Mouse (Mus musculus) kidney, embryonic 16.5 days (tissue): ENCODE data around the gene Npy5r. TPM values are rescaled to one million over a fixed set of nuclear protein-coding genes. Genes with fewer than 3 reads are reported as not detected.
A peak's percentile ranks its signal among the peaks of the same experiment; 100 is the strongest.

Experiments
- ATAC-seq: fragments of 200-750 bp; cut with Nextera tagmentation; 2 replicates; pipeline ENCODE4 v1.8.0; 2017; ENCODE audit warnings: moderate TSS enrichment; ENCODE audit not compliant: low FRiP score, low TSS enrichment
- H3K27ac ChIP-seq: fragments of 300-500 bp; sonication (generic); 2 replicates; pipeline ENCODE4 v1.5.1; 2014; ENCODE audit warnings: low read length
- H3K27me3 ChIP-seq: fragments of 300-500 bp; sonication (generic); 2 replicates; pipeline ENCODE4 v1.6.1; 2014; ENCODE audit warnings: low read length, control low read depth, mixed read lengths; ENCODE audit not compliant: insufficient read depth
- H3K36me3 ChIP-seq: fragments of 300-500 bp; sonication (generic); 2 replicates; pipeline ENCODE4 v1.6.1; 2014; ENCODE audit warnings: low read length, control low read depth, mixed read lengths; ENCODE audit not compliant: insufficient read depth
- H3K4me1 ChIP-seq: fragments of 300-500 bp; sonication (generic); 2 replicates; pipeline ENCODE4 v1.6.1; 2014; ENCODE audit warnings: low read length, control low read depth, mixed read lengths; ENCODE audit not compliant: insufficient read depth
- H3K4me2 ChIP-seq: fragments of 300-500 bp; sonication (generic); replicated peaks from 2 replicates; pipeline ENCODE4 v1.6.1; 2014; ENCODE audit warnings: low read depth, low read length
- H3K4me3 ChIP-seq: fragments of 300-500 bp; sonication (generic); 2 replicates; pipeline ENCODE4 v1.5.1; 2014; ENCODE audit warnings: mild to moderate bottlenecking, low read length
- H3K9ac ChIP-seq: fragments of 300-500 bp; sonication (generic); replicated peaks from 2 replicates; pipeline ENCODE4 v1.6.1; 2014; ENCODE audit warnings: low read length
- H3K9me3 ChIP-seq: fragments of 300-500 bp; sonication (generic); 2 replicates; pipeline ENCODE4 v1.6.1; 2016; ENCODE audit warnings: low read length, control low read depth
- WGBS: fragments of 180-500 bp; shearing (Covaris S2); extraction: QIAGEN DNeasy Blood & Tissue Kit; methylation state at CpG from one replicate; pipeline ENCODE4 v1.1.7; 2014; 5-methylcytosine and 5-hydroxymethylcytosine counted together
- polyA plus RNA-seq: library from polyadenylated mRNA; unstranded; fragments of >200 nt; fragmentation: Nextera tagmentation; extraction: Ambion mirVana; gene quantifications from 2 replicates; pipeline ENCODE4 v1.2.1, GENCODE M21; 2015

The Npy5r gene
- not detected in 2 replicates for polyA plus RNA-seq

DNA sequence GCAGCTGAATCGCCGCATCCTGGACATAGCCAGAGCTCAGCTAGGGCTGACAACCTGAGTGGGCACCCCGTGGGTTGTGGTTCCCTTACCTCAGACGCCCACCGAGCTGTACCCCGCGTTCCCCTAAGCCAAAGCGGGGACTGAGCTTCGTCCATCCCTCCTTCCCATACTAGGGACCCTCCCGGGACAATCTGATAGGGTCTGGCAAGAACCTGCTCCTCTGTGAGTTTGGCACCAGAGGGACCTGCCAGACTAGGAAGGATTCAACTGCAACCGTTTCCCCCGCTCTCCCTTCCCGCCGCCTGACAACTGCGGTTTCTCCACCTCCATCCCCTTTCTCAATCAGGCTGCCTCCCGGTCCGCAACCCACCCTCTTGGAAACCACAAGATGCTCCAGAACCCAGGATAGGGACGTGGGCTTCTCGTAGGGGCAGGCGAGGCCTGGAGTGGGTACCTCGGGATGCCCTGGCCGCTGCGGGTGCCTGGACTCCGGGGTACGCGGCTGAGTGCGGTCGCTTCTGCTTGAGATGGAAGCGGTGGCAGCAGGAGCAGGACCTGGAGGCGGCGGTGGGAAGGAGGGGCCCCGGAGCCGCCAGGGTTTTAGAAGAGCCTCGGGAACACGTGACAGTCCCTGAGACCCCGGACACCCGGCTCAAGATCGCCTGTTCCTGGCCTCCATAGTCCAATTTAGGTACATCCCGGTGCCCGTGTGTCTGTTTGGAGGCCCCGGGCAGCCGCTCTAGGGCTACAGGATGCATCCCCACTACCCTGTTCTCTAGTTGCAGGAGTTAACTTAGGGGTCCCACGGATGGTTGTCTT lies at the start of gene Npy5r:
Gene Npy5r, minus strand, starts transcription at position 618 of the 819 bp plus-strand sequence.
- peak within 1 kb of the TSS; percentile 76 for H3K4me2 ChIP-seq

DNA sequence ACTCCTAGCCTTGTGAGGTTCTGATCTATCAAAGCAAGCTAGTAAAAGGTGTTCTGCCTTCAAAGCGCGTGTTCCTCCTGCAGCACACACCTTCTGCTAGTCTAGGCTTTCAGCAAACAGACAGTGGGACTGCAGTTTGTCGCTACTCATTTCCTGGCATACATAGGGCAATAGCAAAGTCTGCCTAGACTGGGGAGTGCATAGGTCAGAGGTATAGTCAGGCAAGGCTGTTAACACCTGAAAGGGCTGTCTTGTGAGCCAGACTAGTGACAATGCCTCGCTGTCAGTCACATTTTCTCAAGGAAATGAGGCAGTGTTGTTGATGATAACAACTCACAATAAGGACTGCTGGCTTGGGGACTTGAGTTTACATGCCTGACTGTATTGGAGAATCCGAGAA lies 44.0 kb upstream of the Npy5r start:
- H3K9me3 ChIP-seq = no peaks in the 10 kb centered on the region

More for the DNA sequence above, at the start of gene Npy5r:
- H3K36me3 ChIP-seq = no peaks in the 10 kb centered on the region
- H3K4me3 ChIP-seq = peak within 1 kb of the TSS; percentile 46
- H3K27ac ChIP-seq = no peak within 1 kb of the TSS
- H3K4me1 ChIP-seq = peaks cover 3% of the 10 kb centered on the region; the same call in 1 of the 2 replicates
- H3K9me3 ChIP-seq = no peaks in the 10 kb centered on the region
- WGBS = 2% methylated on average over 43 of the region's 43 CpGs
- peak within 1 kb of the TSS; percentile 51; the same call in 1 of the 2 replicates for H3K9ac ChIP-seq
- peak; percentile 71; the same call in 1 of the 2 replicates for ATAC-seq
- H3K27me3 ChIP-seq = peaks cover 38% of the 10 kb centered on the region

DNA sequence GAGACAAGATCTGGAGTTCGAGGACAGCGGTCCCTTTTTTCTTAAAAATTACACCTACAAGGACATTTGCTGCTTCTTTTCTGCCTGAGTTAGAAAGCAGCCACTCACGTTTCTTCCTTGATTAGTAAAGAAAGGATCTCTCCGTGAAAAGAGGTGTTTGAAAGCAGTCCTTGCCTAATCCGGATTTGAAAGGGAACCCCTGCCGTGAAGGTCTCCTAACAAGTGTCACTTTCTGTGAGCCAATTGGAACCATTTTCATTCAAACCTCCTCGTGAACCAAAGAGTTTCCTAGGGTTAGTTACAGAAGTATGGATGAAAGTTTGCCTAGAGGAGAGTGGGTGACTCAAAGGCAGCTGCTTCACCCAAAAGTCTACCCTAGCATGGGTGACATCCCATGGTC lies 41.5 kb upstream of the Npy5r start:
- H3K9me3 ChIP-seq = no peaks in the 10 kb centered on the region
- no peak overlapping the region for H3K4me2 ChIP-seq
- H3K36me3 ChIP-seq = no peaks in the 10 kb centered on the region
- 49% methylated on average over 7 of the region's 7 CpGs for WGBS
- H3K9ac ChIP-seq = no peak overlapping the region
- H3K4me1 ChIP-seq = no peaks in the 10 kb centered on the region
- ATAC-seq = no peak
- H3K27ac ChIP-seq = no peak overlapping the region
- no peaks in the 10 kb centered on the region for H3K27me3 ChIP-seq
- no peak overlapping the region for H3K4me3 ChIP-seq

More for the DNA sequence above, 44.0 kb upstream of the Npy5r start:
- no peaks in the 10 kb centered on the region for H3K27me3 ChIP-seq
- no peak overlapping the region for H3K4me3 ChIP-seq
- no peak for ATAC-seq
- no peaks in the 10 kb centered on the region for H3K36me3 ChIP-seq
- H3K4me2 ChIP-seq = no peak overlapping the region
- WGBS = 58% methylated on average over 5 of the region's 5 CpGs
- no peaks in the 10 kb centered on the region for H3K4me1 ChIP-seq
- no peak overlapping the region for H3K27ac ChIP-seq
- H3K9ac ChIP-seq = no peak overlapping the region

DNA sequence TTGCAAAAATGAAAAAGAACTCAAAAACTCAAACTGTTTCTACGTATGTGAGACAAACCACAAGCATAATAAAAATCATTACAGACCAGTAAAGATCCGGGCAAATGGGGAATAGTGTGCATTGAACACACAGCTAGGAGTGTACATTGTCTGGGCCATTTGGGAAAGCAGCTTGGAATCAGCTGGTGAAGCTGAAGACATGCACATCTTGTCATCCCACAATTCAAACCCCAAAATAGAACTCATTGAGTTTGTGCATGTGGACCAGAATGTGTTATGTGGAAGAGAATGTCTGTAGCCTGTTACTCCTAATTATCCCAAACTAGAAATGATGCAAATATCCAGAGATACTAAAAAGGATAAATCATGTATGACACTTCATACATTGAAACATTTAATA lies 34.9 kb upstream of the Npy5r start:
- ATAC-seq = no peak
- Histone ChIP-seq H3K36me3 (no peaks in the 10 kb centered on the region), H3K27me3 (no peaks in the 10 kb centered on the region), H3K27ac (no peak overlapping the region), H3K4me2 (no peak overlapping the region), H3K4me3 (no peak overlapping the region), H3K9me3 (no peaks in the 10 kb centered on the region), H3K4me1 (no peaks in the 10 kb centered on the region), H3K9ac (no peak overlapping the region)
- WGBS = 83% methylated on average over 2 of the region's 2 CpGs

DNA sequence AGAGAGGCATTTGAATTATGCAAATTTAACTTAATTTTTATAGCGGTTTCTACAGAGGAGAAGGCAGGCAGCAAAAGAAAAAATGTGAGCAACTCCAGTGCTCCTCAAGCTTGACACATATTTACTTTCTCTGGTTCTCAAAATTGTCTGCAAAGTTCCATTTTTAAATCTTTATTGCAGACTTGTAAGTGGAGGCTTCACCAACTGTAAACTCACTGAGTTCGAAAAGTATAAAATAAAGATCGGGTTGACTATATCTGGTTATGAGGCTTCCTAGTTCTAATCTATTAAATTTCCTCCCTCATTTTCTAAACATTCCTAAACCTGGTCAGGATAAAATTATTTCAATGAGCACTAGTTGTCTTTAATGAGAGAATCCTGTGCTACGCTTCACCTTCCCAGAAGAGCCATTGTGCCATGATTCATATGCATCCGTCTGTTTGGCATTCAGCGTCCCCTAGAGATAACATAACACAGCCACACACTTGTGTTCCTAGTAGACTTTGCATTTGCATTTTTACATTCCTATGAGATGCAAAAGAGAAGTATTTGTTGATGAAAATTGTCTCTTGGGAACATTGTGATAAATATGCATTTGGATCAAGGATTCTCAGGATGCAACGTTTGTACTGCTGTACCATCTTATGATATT lies 26.5 kb upstream of the Npy5r start:
- Histone ChIP-seq H3K27ac (no peak overlapping the region), H3K4me1 (no peaks in the 10 kb centered on the region), H3K9ac (no peak overlapping the region), H3K4me3 (no peak overlapping the region), H3K4me2 (no peak overlapping the region), H3K9me3 (0 out of 2 replicates have a peak, but pooled peaks cover 2% of the 10 kb centered on the region), H3K36me3 (no peaks in the 10 kb centered on the region), H3K27me3 (no peaks in the 10 kb centered on the region)
- ATAC-seq = no peak
- 90% methylated on average over 7 of the region's 7 CpGs for WGBS

DNA sequence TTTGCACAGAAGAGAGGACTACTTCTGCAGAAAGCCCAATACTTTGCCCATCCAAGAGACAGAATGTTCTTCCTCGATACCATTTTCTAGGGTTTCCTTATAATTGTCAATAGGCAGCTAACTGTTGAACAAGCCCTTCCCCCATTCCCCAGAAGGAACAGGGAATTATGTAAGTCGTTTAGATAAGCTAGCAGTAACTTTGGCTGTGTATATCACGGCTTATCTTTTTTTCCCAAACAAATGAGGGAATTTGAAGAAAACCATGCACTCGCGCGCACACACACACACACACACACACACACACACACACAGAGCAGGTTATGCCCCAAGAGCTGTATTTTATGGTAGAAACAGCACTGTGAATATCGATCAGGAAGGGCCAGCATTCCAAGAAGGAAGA lies 10.9 kb upstream of the Npy5r start:
- Histone ChIP-seq H3K9me3 (no peaks in the 10 kb centered on the region), H3K9ac (no peak overlapping the region), H3K4me2 (no peak overlapping the region), H3K27ac (no peak overlapping the region), H3K36me3 (no peaks in the 10 kb centered on the region), H3K4me3 (no peak overlapping the region), H3K4me1 (0 out of 2 replicates have a peak, but pooled peaks cover 3% of the 10 kb centered on the region), H3K27me3 (peaks cover 32% of the 10 kb centered on the region)
- 68% methylated on average over 7 of the region's 7 CpGs for WGBS
- ATAC-seq = no peak

DNA sequence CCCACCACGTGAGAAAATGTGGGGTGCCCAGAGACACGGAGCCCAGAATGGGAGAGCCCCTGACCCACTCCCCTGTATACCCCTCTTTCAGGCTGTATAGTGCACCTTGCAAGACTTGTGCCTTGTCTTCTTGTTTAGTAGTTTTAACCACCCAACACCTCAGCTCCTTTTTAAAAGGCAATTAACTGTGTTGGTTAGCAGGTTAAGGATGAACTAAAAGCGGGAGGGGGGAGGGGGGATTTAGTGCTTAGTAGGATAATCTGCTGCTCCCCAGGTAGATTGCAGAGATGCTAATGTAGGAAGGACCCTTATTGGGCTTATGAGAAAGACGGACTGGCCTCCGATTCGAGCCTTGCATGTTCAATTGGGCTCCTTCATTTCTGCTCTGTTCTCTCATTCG lies 10.1 kb upstream of the Npy5r start:
- Histone ChIP-seq H3K4me2 (peak overlapping the region; percentile 73), H3K4me1 (0 out of 2 replicates have a peak, but pooled peaks cover 3% of the 10 kb centered on the region), H3K27me3 (peaks cover 32% of the 10 kb centered on the region), H3K27ac (no peak overlapping the region), H3K4me3 (peak overlapping the region; percentile 46), H3K36me3 (no peaks in the 10 kb centered on the region), H3K9me3 (no peaks in the 10 kb centered on the region), H3K9ac (no peak overlapping the region)
- ATAC-seq = no peak
- 9% methylated on average over 7 of the region's 7 CpGs for WGBS

DNA sequence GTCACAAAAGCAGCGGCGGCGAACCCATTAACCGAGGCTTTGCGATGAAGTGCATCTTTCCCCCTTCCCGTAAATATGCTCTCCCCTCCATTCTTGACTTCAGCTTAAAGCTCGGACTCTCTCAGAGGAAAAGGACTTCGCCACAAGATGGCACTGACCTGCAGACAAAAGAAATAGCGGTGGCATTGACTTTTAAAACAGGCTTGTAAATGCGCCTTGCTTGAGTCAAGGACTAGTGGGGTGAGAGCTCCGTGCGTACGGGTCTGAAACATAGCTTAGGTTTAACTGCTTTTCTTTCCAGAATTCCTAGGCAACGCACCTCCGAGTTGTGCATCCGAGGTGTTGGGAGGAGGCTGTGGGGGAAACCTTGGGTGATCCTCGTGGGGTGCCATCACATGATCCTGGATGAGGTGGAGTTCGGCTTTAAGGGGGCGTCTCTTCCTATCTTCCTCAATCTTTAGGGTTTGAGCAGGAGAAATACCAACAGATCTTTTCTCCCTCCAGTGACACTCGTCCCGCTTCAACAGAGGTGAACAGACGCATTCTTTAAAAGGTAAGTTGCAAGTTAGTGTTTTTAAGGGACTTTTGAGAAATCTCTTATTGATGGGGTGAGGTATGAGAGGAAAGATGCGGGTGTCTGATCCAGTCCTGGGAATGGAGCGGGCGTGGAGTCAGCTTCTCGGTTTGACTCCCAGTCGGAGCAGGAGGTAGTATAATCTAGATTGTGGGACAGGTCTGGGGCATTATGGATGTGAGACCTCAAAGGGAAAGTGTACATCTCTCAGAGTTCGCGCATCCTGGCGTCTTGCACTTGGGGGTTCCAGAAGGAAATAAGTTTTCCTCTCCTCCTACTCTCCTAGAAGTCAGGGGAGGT lies 9.3 kb upstream of the Npy5r start, which contains the start of gene Npy1r:
Gene Npy1r, plus strand, starts transcription at position 223 of the 874 bp plus-strand sequence.
- no peaks in the 10 kb centered on the region for H3K9me3 ChIP-seq
- H3K36me3 ChIP-seq = no peaks in the 10 kb centered on the region
- H3K27me3 ChIP-seq = peaks cover 32% of the 10 kb centered on the region
- 0 out of 2 replicates have a peak, but pooled peaks cover 3% of the 10 kb centered on the region for H3K4me1 ChIP-seq
- peak within 1 kb of the TSS; percentile 53; the same call in 1 of the 2 replicates for H3K9ac ChIP-seq
- under 1% methylated on average over 30 of the region's 30 CpGs for WGBS
- peak within 1 kb of the TSS; percentile 73 for H3K4me2 ChIP-seq
- no peak within 1 kb of the TSS for H3K27ac ChIP-seq
- peak; percentile 77; the same call in 1 of the 2 replicates for ATAC-seq
- peak within 1 kb of the TSS; percentile 46 for H3K4me3 ChIP-seq

DNA sequence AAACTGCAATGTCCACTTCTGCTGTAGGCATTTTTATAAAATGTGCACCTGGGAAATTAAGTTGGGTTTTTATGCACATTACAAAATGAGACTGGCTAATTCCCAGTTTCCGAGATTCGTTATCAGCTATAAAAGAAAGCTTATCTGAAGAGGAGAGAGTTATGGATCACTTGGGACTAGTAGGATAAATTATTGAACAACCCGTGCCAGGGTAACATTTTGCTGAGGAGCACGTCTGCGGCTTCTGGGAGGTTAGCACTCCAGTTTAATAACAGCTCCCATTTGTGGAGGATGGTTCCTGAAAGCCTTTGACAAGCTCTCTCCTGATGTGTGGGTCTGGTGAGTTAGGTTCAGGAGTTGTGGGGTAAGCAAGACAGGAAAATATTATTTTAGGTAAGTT lies 2.5 kb upstream of the Npy5r start:
- Histone ChIP-seq H3K9me3 (no peaks in the 10 kb centered on the region), H3K4me3 (no peak overlapping the region), H3K4me2 (no peak overlapping the region), H3K36me3 (no peaks in the 10 kb centered on the region), H3K4me1 (peaks cover 3% of the 10 kb centered on the region; the same call in 1 of the 2 replicates), H3K9ac (no peak overlapping the region), H3K27ac (no peak overlapping the region), H3K27me3 (peaks cover 41% of the 10 kb centered on the region)
- ATAC-seq = no peak
- 53% methylated on average over 5 of the region's 5 CpGs for WGBS
